Mouse (Mus musculus) monocyte, adult 2 months (primary cell): Measurements from ENCODE around the gene Iqcn.
A peak's percentile ranks its signal among the peaks of the same experiment; 100 is the strongest.

ENCODE experiments used
- DNase-seq, 2 experiments: peaks; one replicate each; pipeline ENCODE4 v3.0.0; 2022; ENCODE audit warnings: low spot score in 2 of 2, low read depth in 1 of 2

Gene Iqcn

GRCm38 (mm10) chr8:70703287-70703686, at the start of gene Iqcn:
TSS of gene Iqcn (plus strand) at chr8:70703457.
- DNase-seq = no peak

- no peak for DNase-seq
Measured at GRCm38 (mm10) chr8:70654121-70654520, 49.1 kb upstream of the Iqcn start.

- no peak for DNase-seq
Measured at GRCm38 (mm10) chr8:70655469-70655868, 47.8 kb upstream of the Iqcn start.

GRCm38 (mm10) chr8:70656193-70656790, 47.0 kb upstream of the Iqcn start:
- DNase-seq = no peak

- no peak for DNase-seq
Measured at GRCm38 (mm10) chr8:70657214-70657613, 46.0 kb upstream of the Iqcn start.

GRCm38 (mm10) chr8:70657739-70658138, 45.5 kb upstream of the Iqcn start:
- no peak for DNase-seq

GRCm38 (mm10) chr8:70658897-70659603, 44.2 kb upstream of the Iqcn start:
- DNase-seq = no peak

GRCm38 (mm10) chr8:70659604-70660272, 43.5 kb upstream of the Iqcn start:
- DNase-seq = peak in 1 of 2 experiments; percentile 40

- DNase-seq = no peak
Measured at GRCm38 (mm10) chr8:70660273-70660725, 43.0 kb upstream of the Iqcn start, which contains the start of gene Pgpep1. TSS of gene Pgpep1 (minus strand) at chr8:70660388.

- DNase-seq = no peak
Measured at GRCm38 (mm10) chr8:70663691-70664090, 39.6 kb upstream of the Iqcn start.

- DNase-seq = no peak
Measured at GRCm38 (mm10) chr8:70664631-70665030, 38.6 kb upstream of the Iqcn start.

- DNase-seq = no peak
Measured at GRCm38 (mm10) chr8:70665599-70665998, 37.7 kb upstream of the Iqcn start.

GRCm38 (mm10) chr8:70667071-70667470, 36.2 kb upstream of the Iqcn start:
- DNase-seq = no peak

GRCm38 (mm10) chr8:70671615-70672324, 31.5 kb upstream of the Iqcn start:
- no peak for DNase-seq

GRCm38 (mm10) chr8:70672325-70673078, 30.8 kb upstream of the Iqcn start:
- DNase-seq = no peak

- DNase-seq = peak; percentile 92
Measured at GRCm38 (mm10) chr8:70673079-70673856, 30.0 kb upstream of the Iqcn start, which contains the start of gene Lsm4. TSS of gene Lsm4 (plus strand) at chr8:70673248.

GRCm38 (mm10) chr8:70674109-70674508, 29.1 kb upstream of the Iqcn start:
- DNase-seq = no peak

GRCm38 (mm10) chr8:70674716-70675115, 28.5 kb upstream of the Iqcn start:
- no peak for DNase-seq

- DNase-seq = no peak
Measured at GRCm38 (mm10) chr8:70675336-70675735, 27.9 kb upstream of the Iqcn start.
